Mouse (Mus musculus) limb, embryonic 10.5 days (tissue): Measurements from ENCODE around the gene Ssc4d. TPM values are rescaled to one million over a fixed set of nuclear protein-coding genes. Genes with fewer than 3 reads are reported as not detected.

Experiments used
- DNase-seq: peaks from one replicate; pipeline ENCODE4 v3.0.0-alpha.2; 2017; ENCODE audit warnings: low spot score
- H3K27ac ChIP-seq: fragments of 300-500 bp; sonication (generic); 2 replicates; pipeline ENCODE4 v1.5.1; 2016; ENCODE audit warnings: mild to moderate bottlenecking
- H3K27me3 ChIP-seq: fragments of 300-500 bp; sonication (generic); 2 replicates; pipeline ENCODE4 v1.6.1; 2016; ENCODE audit warnings: low read depth, mild to moderate bottlenecking; ENCODE audit not compliant: poor library complexity, severe bottlenecking
- H3K36me3 ChIP-seq: fragments of 300-500 bp; sonication (generic); 2 replicates; pipeline ENCODE4 v1.6.1; 2016; ENCODE audit warnings: mild to moderate bottlenecking, moderate library complexity
- H3K4me1 ChIP-seq: fragments of 300-500 bp; sonication (generic); 2 replicates; pipeline ENCODE4 v1.6.1; 2016
- H3K4me3 ChIP-seq: fragments of 300-500 bp; sonication (generic); 2 replicates; pipeline ENCODE4 v1.5.1; 2016; ENCODE audit warnings: mild to moderate bottlenecking, moderate library complexity
- H3K9me3 ChIP-seq: fragments of 300-500 bp; sonication (generic); replicated peaks from 2 replicates; pipeline ENCODE4 v1.6.1; 2016; ENCODE audit warnings: mild to moderate bottlenecking
- WGBS: fragments of 180-500 bp; shearing (Covaris S2); methylation state at CpG from one replicate; pipeline ENCODE4 v1.1.7; 2016; 5-methylcytosine and 5-hydroxymethylcytosine counted together
- polyA plus RNA-seq: library from polyadenylated mRNA; unstranded; fragments of >200 nt; fragmentation: Nextera tagmentation; extraction: Ambion mirVana; gene quantifications from 2 replicates; pipeline ENCODE4 v1.2.1, GENCODE M21; 2016

Gene Ssc4d
- polyA plus RNA-seq, 1 experiment from 2014 or later: 4.1 TPM

DNA sequence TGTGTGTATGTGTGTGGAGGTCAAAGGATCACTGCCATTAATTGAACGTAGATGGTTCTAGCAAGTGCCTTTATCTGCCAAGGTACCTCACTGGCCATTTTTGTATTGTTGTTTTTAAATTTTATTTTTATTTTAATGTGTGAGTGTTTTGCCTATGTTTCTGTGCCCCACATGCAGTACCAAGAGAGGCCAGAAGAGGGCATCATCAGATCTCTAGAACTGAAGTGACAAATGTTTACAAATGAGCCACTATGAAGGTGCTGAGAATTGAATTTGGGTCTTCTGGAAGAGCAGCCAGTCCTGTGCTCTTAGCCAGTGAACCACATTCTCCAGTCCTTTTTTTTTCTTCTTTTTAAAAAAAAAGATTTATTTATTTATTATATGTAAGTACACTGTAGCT, 5.5 kb downstream of the Ssc4d start:
- DNase-seq: peak; percentile 51
- Histone ChIP-seq H3K4me3 (no peak overlapping the region), H3K27ac (no peak overlapping the region), H3K4me1 (peaks cover 7% of the 10 kb centered on the region), H3K36me3 (no peaks in the 10 kb centered on the region), H3K27me3 (peaks cover 20% of the 10 kb centered on the region), H3K9me3 (no peaks in the 10 kb centered on the region)
- 70% methylated on average over 1 of the region's 1 CpGs for WGBS

DNA sequence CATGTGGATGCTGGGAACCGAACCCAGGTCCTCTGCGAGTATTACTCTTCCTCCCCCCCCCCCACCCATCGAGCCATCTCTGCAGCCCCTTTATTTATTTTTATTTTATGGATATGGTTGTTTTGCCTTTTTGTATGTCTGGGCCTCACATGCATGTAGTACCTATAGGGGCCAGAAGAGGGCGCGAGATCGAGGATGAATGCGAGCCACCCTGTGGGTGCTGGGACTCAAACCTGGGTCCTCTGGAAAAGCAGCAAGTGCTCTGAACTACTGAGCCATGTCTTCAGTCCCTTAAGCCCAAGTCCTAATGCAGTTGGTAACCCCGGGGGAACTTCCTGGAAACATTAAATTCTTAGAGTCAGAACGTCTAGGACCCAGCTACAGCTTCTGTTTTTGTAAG, 7.5 kb downstream of the Ssc4d start:
- DNase-seq: no peak
- Histone ChIP-seq H3K27me3 (peaks cover 20% of the 10 kb centered on the region), H3K4me1 (peaks cover 21% of the 10 kb centered on the region), H3K9me3 (no peaks in the 10 kb centered on the region), H3K36me3 (no peaks in the 10 kb centered on the region), H3K4me3 (no peak overlapping the region), H3K27ac (no peak overlapping the region)
- WGBS: 68% methylated on average over 9 of the region's 9 CpGs

- DNase-seq: peak; percentile 44
- WGBS: 10% methylated on average over 24 of the region's 24 CpGs
- H3K4me1 ChIP-seq: peaks cover 31% of the 10 kb centered on the region
- peaks cover 20% of the 10 kb centered on the region for H3K27me3 ChIP-seq
- H3K27ac ChIP-seq: no peak overlapping the region
- no peaks in the 10 kb centered on the region for H3K9me3 ChIP-seq
- peak overlapping the region; percentile 33 for H3K4me3 ChIP-seq
- H3K36me3 ChIP-seq: no peaks in the 10 kb centered on the region
These were observed 8.8 kb downstream of the Ssc4d start for GRCm38 (mm10) chr5:135965501-135965930.

DNA sequence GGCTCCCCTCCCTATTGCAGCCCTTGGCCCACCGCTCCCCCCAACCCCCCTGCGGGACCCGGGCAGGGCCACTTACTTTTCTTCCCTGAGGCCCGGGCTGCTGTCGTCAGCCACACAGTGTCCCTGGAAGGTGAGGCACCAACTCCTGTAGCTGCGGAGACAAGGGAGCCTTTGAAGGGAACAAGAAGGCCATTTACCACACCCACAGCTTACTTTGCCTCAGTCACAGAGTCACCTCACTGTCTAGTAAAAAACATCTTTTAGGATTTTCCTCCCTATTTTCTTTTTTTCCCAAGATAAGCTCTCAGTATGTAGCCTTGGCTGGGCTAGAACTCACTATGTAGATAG, 11.1 kb downstream of the Ssc4d start:
- peaks cover 20% of the 10 kb centered on the region for H3K27me3 ChIP-seq
- peak overlapping the region; percentile 98 for H3K27ac ChIP-seq
- 5% methylated on average over 6 of the region's 6 CpGs for WGBS
- peaks cover 31% of the 10 kb centered on the region for H3K4me1 ChIP-seq
- H3K9me3 ChIP-seq: no peaks in the 10 kb centered on the region
- DNase-seq: no peak
- peak overlapping the region; percentile 78 for H3K4me3 ChIP-seq
- H3K36me3 ChIP-seq: no peaks in the 10 kb centered on the region

DNA sequence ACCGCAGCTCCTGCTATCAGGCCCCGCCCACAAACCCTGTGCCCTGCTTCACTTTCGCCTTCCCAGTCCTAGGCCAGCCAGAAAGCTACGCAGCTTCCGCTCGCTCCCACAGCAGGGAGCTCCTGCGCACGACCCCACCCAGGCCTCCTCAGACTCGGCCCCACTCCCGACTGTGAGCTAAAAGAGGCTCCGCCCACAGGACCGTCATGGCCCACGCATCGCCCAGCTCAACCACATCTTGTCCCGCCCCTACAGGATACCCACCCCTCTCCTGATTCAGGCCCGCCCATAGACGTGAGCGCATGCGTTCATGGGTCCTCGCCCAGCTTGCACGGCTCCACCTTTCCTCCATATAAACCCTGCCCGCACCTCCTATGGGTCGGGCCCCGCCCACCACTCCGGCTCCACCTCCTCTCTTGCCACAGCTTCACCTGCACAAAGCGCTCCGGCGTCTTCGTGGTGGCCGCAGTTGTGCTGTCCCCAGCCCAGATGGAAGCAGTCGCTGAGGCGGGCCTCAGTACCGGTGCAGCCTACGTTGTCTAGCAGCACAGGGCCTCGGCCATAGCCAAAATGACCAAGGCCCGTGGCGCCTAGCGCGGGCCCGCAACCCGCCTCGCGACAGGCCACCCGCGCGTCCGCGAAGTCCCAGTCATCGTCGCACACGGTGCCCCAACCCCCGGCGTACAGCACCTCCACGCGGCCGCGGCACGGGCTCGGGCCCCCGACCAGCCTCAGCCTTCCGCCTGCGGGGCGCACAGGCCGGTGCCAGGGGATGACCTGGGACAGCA, 11.6 kb downstream of the Ssc4d start:
- peak; percentile 96 for DNase-seq
- WGBS: under 1% methylated on average over 63 of the region's 64 CpGs

GRCm38 (mm10) chr5:135962125-135962491, 12.2 kb downstream of the Ssc4d start:
- Histone ChIP-seq H3K4me3 (peak overlapping the region; percentile 78), H3K27ac (peak overlapping the region; percentile 98), H3K4me1 (peaks cover 33% of the 10 kb centered on the region), H3K9me3 (no peaks in the 10 kb centered on the region), H3K27me3 (peaks cover 20% of the 10 kb centered on the region), H3K36me3 (no peaks in the 10 kb centered on the region)
- WGBS: 0% methylated on average over 11 of the region's 11 CpGs
- no peak for DNase-seq

More for the DNA sequence above, 11.6 kb downstream of the Ssc4d start:
- Histone ChIP-seq H3K36me3 (no peaks in the 10 kb centered on the region), H3K9me3 (no peaks in the 10 kb centered on the region), H3K27me3 (peaks cover 20% of the 10 kb centered on the region), H3K27ac (peak overlapping the region; percentile 98), H3K4me3 (peak overlapping the region; percentile 78), H3K4me1 (peaks cover 31% of the 10 kb centered on the region)

DNA sequence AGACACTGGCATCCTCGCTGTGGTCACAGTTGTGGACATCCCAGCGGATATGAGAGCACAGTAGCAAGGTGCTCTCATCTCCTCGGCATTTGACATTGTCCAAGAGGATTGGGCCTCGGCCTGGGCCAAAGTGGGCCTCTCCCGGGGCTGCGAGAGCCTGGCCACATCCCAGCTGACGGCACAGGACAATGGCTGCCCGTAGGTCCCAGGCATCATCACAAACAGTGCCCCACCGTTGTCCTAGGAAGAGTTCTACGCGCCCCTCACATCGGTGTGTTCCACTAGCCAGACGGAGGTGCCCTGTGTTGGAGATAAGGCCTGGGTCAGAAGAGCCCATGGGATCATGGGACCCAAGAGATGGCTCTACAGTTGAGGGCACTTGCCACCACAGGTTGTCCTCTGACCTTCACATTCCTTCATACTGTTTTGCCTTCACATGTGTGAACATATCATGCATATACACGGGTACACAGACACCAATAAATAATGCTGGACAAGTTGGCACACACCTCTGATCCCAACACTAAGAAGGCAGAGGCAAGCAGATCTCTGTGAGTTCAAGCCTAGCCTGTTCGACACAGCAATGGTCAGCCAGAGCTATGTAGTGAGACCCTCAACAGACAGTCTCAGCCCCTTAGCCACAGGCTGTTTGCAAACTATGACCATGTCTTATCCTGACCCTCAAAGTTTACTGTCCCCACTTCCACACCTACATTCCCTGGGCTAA, 13.3 kb downstream of the Ssc4d start:
- peaks cover 20% of the 10 kb centered on the region for H3K27me3 ChIP-seq
- H3K36me3 ChIP-seq: no peaks in the 10 kb centered on the region
- no peak for DNase-seq
- H3K4me3 ChIP-seq: 0 out of 2 replicates have a peak overlapping the region, but pooled peaks have one; percentile 78
- peaks cover 38% of the 10 kb centered on the region for H3K4me1 ChIP-seq
- 95% methylated on average over 15 of the region's 15 CpGs for WGBS
- H3K9me3 ChIP-seq: no peaks in the 10 kb centered on the region
- peak overlapping the region; percentile 98 for H3K27ac ChIP-seq

DNA sequence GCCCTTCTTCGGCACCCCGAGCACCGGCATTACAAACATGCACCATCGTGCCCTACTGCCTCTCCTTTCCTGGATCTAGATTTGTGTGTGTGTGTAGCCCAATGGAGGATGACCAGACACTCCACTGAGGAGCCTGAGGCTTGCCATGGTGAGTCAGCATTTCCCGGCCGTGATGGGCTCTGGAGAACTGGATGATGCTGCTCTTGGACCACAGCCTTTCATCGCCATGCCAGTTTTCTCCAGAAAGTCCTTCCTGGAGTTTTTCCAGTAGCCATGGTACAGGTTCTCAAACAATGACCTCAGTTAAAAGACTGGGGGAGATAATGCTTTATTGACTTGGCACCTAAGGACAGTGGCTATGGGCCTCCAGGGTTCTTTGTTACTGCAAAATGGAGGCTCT, 14.4 kb downstream of the Ssc4d start:
- H3K9me3 ChIP-seq: no peaks in the 10 kb centered on the region
- peak overlapping the region; percentile 98; the same call in 1 of the 2 replicates for H3K27ac ChIP-seq
- DNase-seq: no peak
- peaks cover 8% of the 10 kb centered on the region for H3K27me3 ChIP-seq
- H3K36me3 ChIP-seq: no peaks in the 10 kb centered on the region
- H3K4me1 ChIP-seq: peaks cover 31% of the 10 kb centered on the region
- no peak overlapping the region for H3K4me3 ChIP-seq
- 93% methylated on average over 7 of the region's 7 CpGs for WGBS

DNA sequence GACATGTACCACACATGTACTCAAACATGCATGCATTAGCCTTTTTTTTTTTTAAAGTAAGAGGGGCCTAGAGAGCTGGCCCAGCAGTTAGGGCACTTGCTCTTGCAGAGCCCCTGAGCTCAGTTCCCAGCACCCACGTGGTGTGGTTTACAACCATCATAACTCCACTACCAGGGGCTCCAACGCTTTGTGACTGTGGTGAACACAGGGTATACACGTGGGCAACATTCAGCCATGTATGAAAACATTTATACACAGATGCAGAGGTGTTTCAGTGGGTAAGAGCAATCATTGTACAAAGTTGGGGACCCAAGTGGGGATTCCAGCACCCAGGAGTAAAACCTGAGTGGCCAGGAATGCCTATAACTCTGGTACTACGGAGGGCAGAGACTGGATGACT, 16.0 kb downstream of the Ssc4d start:
- Histone ChIP-seq H3K4me1 (peaks cover 31% of the 10 kb centered on the region), H3K27me3 (no peaks in the 10 kb centered on the region), H3K4me3 (peak overlapping the region; percentile 47; the same call in 1 of the 2 replicates), H3K36me3 (no peaks in the 10 kb centered on the region), H3K9me3 (no peaks in the 10 kb centered on the region), H3K27ac (peak overlapping the region; percentile 94)
- DNase-seq: no peak
- WGBS: 90% methylated on average over 4 of the region's 4 CpGs

DNA sequence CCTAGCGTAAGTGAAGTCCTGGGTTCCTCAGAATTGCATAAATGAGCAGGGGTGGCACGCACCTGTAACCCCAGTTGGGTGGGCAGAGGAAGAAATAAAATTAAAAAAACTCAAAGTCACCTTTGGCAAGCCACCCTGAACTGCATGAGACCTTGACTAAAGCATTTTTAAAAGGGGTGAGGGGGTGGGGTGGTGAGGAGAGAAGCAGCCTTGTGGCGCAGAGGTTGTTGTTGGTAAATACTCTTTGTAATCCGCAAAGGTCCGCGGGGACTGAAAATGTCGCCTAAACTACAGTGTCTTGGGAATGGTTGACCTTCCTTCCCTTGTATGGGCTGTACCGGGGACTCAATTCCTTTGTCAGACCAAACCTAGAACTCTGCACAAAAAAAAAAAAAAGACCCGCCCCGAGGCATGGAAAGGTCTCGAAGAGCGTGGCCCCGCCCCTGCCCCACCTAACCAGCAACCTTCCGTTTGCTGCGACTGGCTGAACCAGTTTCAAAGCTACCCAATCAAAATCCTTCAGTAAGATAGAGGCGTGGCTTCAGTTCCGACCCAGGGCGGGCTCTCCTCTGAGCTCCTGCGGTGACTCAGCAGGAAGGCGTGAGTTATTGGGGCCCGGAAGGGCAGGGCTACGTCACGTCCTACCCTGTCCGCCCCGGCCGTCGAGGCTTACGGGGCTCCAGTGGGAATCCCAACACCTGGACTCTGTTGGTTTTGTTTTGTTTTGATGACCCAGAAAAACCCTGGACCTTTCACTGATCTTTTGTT, 16.9 kb downstream of the Ssc4d start:
- H3K27ac ChIP-seq: peak overlapping the region; percentile 94
- H3K9me3 ChIP-seq: no peaks in the 10 kb centered on the region
- H3K27me3 ChIP-seq: no peaks in the 10 kb centered on the region
- 8% methylated on average over 28 of the region's 28 CpGs for WGBS
- DNase-seq: peak; percentile 94
- peaks cover 22% of the 10 kb centered on the region for H3K4me1 ChIP-seq
- no peaks in the 10 kb centered on the region for H3K36me3 ChIP-seq
- peak overlapping the region; percentile 47 for H3K4me3 ChIP-seq

DNA sequence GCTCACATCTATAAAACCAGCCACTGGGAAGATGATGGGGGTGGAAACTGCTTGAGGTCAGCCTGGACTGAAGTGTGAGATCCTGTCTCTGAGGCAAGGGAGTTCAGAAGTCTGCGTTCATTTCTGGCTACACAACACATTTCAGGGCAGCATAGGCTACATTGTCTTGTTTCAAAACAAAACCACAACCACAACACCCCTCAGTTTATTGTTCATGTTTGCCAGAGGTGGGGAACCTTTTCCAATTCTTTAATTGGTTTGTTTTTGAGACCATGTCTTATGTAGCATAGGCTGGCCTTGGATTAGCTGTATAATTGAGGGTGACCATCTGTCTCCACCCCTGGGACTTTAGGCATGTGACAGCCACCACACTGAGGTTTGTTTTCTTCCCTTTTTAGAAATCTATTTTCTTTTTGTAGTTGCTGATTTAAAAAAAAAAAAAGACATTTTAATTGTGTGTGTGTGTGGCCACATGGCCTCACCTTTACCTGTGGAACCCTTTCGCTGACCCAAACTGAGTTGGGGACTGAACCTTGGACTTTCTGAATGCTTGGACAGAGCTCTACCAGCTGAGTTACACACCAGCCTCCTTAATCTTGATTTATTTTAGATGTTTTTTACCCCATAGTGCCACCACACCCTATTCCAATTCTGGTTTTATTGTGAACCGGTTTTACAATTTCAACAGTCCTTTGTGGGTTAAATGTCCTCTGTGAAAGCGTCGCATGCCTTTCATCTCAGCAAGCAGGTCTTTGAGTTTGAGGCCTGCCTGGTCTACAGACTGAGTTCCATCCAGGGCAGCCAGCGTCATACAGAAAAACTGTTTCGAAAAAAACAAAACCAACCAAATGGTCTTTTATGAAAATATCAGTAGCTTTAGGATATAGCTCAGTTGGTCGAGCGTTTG, 17.8 kb downstream of the Ssc4d start:
- Histone ChIP-seq H3K27me3 (no peaks in the 10 kb centered on the region), H3K4me3 (peak overlapping the region; percentile 47), H3K27ac (peak overlapping the region; percentile 94), H3K4me1 (peaks cover 14% of the 10 kb centered on the region), H3K9me3 (no peaks in the 10 kb centered on the region), H3K36me3 (no peaks in the 10 kb centered on the region)
- DNase-seq: no peak
- WGBS: 87% methylated on average over 9 of the region's 9 CpGs

- Histone ChIP-seq H3K4me3 (no peak overlapping the region), H3K4me1 (peaks cover 7% of the 10 kb centered on the region), H3K9me3 (no peaks in the 10 kb centered on the region), H3K27ac (no peak overlapping the region), H3K27me3 (no peaks in the 10 kb centered on the region), H3K36me3 (no peaks in the 10 kb centered on the region)
- WGBS: 98% methylated on average over 2 of the region's 2 CpGs
- DNase-seq: no peak
These were observed 21.5 kb downstream of the Ssc4d start for GRCm38 (mm10) chr5:135952830-135953229.
